Mouse (Mus musculus) right cerebral cortex, postnatal 14 days (tissue): ENCODE data around the gene Cebpzos.
A peak's percentile ranks its signal among the peaks of the same experiment; 100 is the strongest.

Experiments used
- DNase-seq: peaks from one replicate; pipeline ENCODE4 v3.0.0; 2022

Gene Cebpzos

DNA sequence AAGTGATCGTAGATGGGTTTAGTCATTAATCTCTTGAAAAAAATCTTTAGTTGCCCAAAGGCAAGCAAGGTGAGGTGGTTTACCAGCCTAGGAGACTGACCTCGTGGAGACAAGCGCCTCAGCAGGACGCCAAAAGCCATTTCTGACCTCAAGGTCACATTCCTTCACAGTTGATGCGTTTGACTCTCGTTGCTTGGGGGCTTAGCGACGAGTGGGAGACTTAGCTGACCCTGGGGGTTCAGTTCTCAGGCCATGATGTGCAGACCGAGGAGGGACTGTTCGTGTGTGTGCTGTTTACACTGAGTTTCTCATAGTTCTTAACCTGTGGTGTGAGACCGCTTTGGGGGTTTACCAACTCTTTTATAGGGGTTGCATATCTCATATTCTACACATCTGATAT is 26.3 kb downstream of the Cebpzos start:
- no peak for DNase-seq

DNA sequence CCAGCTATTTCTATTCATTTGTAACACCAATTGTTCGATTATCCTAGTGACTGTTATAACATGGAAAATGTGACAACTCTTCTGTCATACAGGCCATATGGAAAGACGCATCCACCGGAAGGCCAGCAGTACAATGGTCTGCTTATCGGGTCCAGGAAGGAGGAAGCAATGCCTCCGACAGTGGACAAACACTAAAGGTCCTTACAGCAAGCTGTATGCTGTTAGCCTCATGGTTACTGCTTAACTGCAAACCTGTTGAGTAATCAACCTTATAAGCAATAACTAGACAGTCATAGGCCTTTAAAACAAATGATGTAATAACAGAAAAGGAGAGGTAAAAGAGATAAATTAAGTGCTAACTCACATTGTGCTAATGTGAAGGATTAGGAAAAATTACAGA is 34.9 kb downstream of the Cebpzos start:
- DNase-seq: no peak

DNA sequence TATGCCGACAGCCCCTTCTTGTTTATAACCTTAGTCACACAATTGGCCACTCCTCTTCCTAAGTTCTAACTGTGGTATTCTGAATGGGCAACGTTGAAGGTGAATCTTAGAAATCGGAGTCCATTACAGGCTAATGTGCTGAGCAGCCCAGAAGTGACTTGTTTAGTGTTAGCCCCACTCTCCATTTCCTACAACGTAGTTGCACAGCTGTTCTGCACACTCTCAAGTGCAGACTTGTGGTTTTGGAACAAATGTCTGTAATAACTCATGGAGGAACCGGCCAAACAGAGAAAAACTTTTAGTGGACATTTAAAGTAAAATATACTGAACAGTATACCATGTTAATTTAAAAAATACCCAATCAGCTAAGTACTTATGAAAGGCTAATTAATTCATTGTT is 35.8 kb downstream of the Cebpzos start:
- no peak for DNase-seq

- DNase-seq: no peak
Measured at GRCm38 (mm10) chr17:78953240-78953639, 36.9 kb downstream of the Cebpzos start.

DNA sequence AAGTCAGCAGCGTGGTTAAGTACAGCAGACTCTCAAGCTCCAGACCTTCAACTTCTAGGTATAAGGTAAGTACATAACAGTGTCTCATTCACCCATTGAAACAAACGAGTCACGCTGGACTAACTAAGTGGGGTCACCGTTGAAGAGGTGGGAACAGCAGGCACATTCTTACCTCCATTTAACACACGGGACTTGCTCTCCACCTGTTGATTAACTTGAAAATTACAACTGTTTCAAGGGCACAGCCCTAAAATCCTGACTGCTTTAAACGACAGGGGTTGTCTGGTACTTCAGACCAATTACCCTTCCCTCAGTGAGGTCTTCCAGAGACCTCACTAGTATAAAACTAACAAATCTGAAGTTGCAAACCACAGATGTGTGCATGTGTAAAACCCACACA is 43.2 kb downstream of the Cebpzos start:
- DNase-seq: no peak

DNA sequence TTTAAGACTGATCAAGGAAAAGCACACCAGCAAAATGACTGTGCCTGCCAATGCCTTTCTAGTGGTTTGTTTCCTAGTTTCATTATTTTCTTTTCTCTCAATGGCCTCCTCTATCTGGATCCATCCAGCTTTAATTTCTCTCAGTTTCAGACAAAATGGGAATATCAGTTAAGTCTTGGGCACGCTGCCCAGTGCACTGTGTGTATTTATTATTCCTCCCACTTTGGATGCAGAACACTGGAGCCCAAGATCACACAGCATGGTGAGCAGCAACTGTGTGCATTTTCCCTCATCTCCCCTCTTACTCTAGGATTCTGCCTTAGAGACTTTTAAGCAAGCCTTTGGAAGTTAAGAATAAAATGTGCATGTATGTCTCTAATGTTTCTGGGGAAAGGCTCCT is 48.1 kb downstream of the Cebpzos start:
- peak; percentile 17 for DNase-seq

- DNase-seq: no peak
Measured at GRCm38 (mm10) chr17:78966092-78966883, 50.0 kb downstream of the Cebpzos start.

- DNase-seq: no peak
Measured at GRCm38 (mm10) chr17:78968500-78968899, 52.2 kb downstream of the Cebpzos start.
